Mouse (Mus musculus) liver, embryonic 14.5 days (tissue): ENCODE data around the gene Shc2. TPM values are rescaled to one million over a fixed set of nuclear protein-coding genes. Genes with fewer than 3 reads are reported as not detected.

ENCODE experiments used
- ATAC-seq: fragments of 200-750 bp; cut with Nextera tagmentation; 2 replicates; pipeline ENCODE4 v1.8.0; 2017; ENCODE audit warnings: moderate number of reproducible peaks, mild to moderate bottlenecking, moderate library complexity; ENCODE audit not compliant: insufficient read depth
- DNase-seq, 3 experiments: peaks; one replicate each; pipeline ENCODE4 v3.0.0-alpha.2; 2012 to 2013; ENCODE audit warnings: low read depth in 3 of 3, low spot score in 3 of 3
- H3K27ac ChIP-seq: fragments of 300-500 bp; sonication (generic); 2 replicates; pipeline ENCODE4 v1.5.1; 2014; ENCODE audit warnings: moderate library complexity, mild to moderate bottlenecking, control low read depth, inconsistent platforms
- H3K27me3 ChIP-seq: fragments of 300-500 bp; sonication (generic); 2 replicates; pipeline ENCODE4 v1.6.1; 2014; ENCODE audit warnings: mild to moderate bottlenecking, low read length, moderate library complexity; ENCODE audit not compliant: control insufficient read depth, insufficient read depth
- H3K36me3 ChIP-seq: fragments of 300-500 bp; sonication (generic); replicated peaks from 2 replicates; pipeline ENCODE4 v1.6.1; 2014; ENCODE audit warnings: low read depth; ENCODE audit not compliant: control insufficient read depth, insufficient read depth
- H3K4me1 ChIP-seq, 2 experiments: fragments of 200-500 bp in 1 of 2; fragments of 300-500 bp in 1 of 2; sonication (generic) in 1 of 2; replicated peaks; 2 replicates each; pipeline ENCODE4 v1.6.1; 2012 to 2014; ENCODE audit warnings: antibody characterized with exemption in 1 of 2, inconsistent platforms in 1 of 2, low read length in 1 of 2; ENCODE audit not compliant: control insufficient read depth in 2 of 2, insufficient read depth in 2 of 2
- H3K4me2 ChIP-seq: fragments of 300-500 bp; sonication (generic); 2 replicates; pipeline ENCODE4 v1.6.1; 2014; ENCODE audit warnings: low read depth, mild to moderate bottlenecking, control low read depth, moderate library complexity
- H3K4me3 ChIP-seq, 2 experiments: fragments of 200-500 bp in 1 of 2; fragments of 300-500 bp in 1 of 2; sonication (generic) in 1 of 2; 2 replicates each; pipeline ENCODE4 v1.5.1; 2012 to 2014; ENCODE audit warnings: low read depth in 2 of 2, low read length in 2 of 2, mild to moderate bottlenecking in 2 of 2, control low read depth in 1 of 2, inconsistent platforms in 1 of 2, moderate library complexity in 1 of 2; ENCODE audit not compliant: insufficient read depth in 1 of 2
- H3K9ac ChIP-seq: fragments of 300-500 bp; sonication (generic); replicated peaks from 2 replicates; pipeline ENCODE4 v1.6.1; 2014; ENCODE audit warnings: mild to moderate bottlenecking, control low read depth, moderate library complexity
- H3K9me3 ChIP-seq: fragments of 300-500 bp; sonication (generic); 2 replicates; pipeline ENCODE4 v1.6.1; 2016; ENCODE audit warnings: low read length, mixed read lengths; ENCODE audit not compliant: control insufficient read depth
- CTCF ChIP-seq: IDR thresholded peaks from 2 replicates; pipeline ENCODE4 v1.5.1; 2016; ENCODE audit warnings: antibody characterized with exemption, low read depth, control low read depth
- EP300 ChIP-seq: IDR thresholded peaks from 2 replicates; pipeline ENCODE4 v1.6.1; 2016; ENCODE audit warnings: antibody characterized with exemption, low read depth
- WGBS: fragments of 180-500 bp; shearing (Covaris S2); extraction: QIAGEN DNeasy Blood & Tissue Kit; methylation state at CpG from one replicate; pipeline ENCODE4 v1.1.7; 2014; ENCODE audit not compliant: insufficient replicate concordance; 5-methylcytosine and 5-hydroxymethylcytosine counted together
- polyA plus RNA-seq, 2 experiments: library from polyadenylated mRNA; depleted of rRNA in 1 of 2; stranded (reverse) in 1 of 2; unstranded in 1 of 2; fragments of >200 nt; fragmentation: Nextera tagmentation in 1 of 2; extraction: Ambion mirVana in 1 of 2; gene quantifications; 2 replicates each; pipeline versions ENCODE4 v1.2.1 to v1.2.3; 2012 to 2014

The Shc2 gene
- polyA plus RNA-seq, 2 experiments: 0.05 to 0.17 TPM

DNA sequence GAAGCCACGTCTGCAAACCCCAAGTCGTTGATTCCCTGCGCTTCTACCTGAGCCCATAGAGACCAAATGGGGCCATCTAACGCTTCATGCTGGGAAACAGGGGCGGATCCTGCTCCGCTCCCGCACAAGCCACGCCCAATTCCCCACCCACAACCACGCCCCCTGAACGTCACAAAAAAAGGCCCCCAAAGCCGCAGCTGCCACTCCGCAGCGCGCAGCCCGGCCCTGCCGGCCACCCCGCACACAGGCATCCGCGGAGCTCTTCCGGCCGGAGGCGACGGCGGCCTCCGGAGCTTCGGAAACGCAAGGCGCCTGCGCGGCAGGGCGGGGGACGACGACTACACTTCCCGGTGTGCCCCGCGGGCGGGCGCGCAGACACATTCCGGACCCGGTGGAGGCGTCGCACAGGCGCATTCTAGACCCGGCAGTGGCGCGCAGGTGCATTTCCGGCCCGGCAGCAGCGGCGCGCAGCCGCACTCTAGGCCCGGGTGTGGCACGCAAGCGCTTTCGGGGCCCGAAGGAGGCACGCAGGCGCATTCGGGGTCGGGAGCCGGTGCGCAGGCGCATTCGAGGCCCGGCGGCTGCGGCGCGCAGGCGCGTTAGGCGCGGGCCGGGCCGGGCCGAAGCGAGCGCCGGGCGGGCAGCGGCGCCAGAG is 44.0 kb upstream of the Shc2 start, which contains the start of gene Cdc34:
TSS of gene Cdc34 (plus strand) at position 605 of the 655 bp plus-strand sequence.
- peaks cover 22% of the 10 kb centered on the region for H3K36me3 ChIP-seq
- H3K4me2 ChIP-seq: peak within 1 kb of the TSS; percentile 91
- H3K27me3 ChIP-seq: no peaks in the 10 kb centered on the region
- peak within 1 kb of the TSS; percentile 89 for H3K9ac ChIP-seq
- H3K4me1 ChIP-seq: peaks cover 27 to 29% of the 10 kb centered on the region in 2 experiments
- H3K9me3 ChIP-seq: no peaks in the 10 kb centered on the region
- under 1% methylated on average over 78 of the region's 84 CpGs for WGBS
- TF ChIP-seq EP300: no peak
- TF ChIP-seq CTCF: peak; percentile 30; the same call in 1 of the 2 replicates
- peak within 1 kb of the TSS; percentile 87 for H3K27ac ChIP-seq
- peak within 1 kb of the TSS; percentile 75 to 100 for H3K4me3 ChIP-seq
- DNase-seq (peak; percentile 92 to 95 (median 94)), ATAC-seq (peak; percentile 91)

DNA sequence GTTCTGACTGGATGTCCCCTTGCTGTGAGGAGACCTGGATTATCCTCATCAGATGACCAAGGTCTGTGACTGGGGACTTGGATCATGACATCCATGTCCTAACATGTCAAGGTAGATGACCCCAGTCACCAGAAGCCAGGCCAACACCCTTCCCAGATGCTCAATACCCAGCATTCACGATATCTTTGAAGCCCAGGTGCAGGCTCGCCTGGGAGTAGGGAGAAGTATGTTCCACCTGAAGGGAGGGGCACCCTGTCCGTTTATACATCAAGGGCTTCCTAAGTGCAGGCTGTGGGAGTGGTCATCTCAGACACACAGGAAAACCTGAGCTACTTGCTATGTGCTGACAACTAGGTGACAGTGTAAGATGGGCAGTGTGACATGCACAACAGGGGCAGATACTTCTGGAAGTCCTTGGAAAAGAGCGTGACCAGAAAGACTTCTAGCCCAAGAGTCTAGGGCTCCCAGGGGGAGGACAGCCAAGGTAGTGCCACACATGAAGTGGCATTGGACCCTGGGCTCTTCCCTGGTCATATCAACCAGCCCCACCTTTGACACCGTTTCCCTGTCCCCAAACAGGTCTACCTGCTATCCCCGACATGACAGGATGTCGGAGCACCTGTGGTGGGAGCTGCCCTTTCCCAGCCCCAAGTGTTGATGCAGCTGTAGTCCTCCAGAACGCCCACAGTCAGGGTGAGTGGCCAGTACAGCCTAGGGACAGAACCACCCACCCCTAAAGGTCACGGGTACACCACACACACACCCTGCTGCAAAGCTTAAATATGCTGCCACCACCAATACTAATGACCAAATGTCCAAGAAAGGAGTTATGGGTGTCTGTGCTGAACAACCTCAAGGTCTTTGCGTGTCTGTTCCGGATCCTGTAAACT is 43.1 kb upstream of the Shc2 start:
- Histone ChIP-seq H3K9me3 (no peaks in the 10 kb centered on the region), H3K4me2 (peak overlapping the region; percentile 78), H3K27ac (peak overlapping the region; percentile 87), H3K27me3 (no peaks in the 10 kb centered on the region), H3K4me3 (peak overlapping the region; percentile 75), H3K36me3 (peaks cover 14% of the 10 kb centered on the region), H3K9ac (peak overlapping the region; percentile 36), H3K4me1 (peaks cover 27 to 29% of the 10 kb centered on the region in 2 experiments)
- TF ChIP-seq CTCF: no peak; the same call in 1 of the 2 replicates
- TF ChIP-seq EP300: no peak
- ATAC-seq (0 out of 2 replicates have a peak, but pooled peaks have one; percentile 3), DNase-seq (peak in 1 of 3 experiments; percentile 50)
- WGBS: 25% methylated on average over 11 of the region's 11 CpGs

DNA sequence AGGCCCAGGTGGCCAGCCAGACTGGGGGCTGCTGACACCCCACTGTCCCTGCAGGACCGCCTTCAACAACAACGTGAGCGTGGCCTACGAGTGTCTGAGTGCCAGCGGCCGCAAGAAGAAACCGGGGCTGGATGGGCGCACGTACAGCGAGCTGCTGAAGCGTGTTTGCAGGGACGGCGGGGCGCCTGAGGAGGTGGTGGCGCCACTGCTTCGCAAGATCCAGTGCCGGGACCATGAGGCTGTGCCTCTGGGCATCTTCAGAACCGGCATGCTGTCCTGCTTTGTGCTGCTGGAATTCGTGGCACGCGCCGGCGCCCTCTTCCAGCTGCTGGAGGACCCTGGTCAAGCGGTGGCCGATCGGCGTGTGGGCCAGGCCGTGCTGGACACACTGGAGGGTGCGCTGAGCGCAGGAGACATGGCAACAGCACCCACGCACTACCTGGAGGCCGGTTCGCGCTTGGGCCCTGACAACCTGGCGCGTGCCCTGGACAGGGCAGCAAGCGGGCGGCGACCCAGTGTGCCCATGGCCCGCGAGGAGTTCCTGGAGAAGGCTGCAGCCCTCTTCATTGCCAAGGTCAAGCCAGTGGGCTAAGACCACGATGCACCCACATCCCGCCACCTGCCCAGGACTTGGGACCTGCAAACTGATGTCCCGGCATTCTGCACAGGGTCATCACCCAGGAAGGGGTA is 37.8 kb upstream of the Shc2 start:
- DNase-seq (no peak), ATAC-seq (no peak)
- WGBS: 59% methylated on average over 44 of the region's 44 CpGs
- no peak overlapping the region for H3K27ac ChIP-seq
- peaks cover 4 to 5% of the 10 kb centered on the region in 2 experiments for H3K4me1 ChIP-seq
- no peaks in the 10 kb centered on the region for H3K27me3 ChIP-seq
- H3K9me3 ChIP-seq: no peaks in the 10 kb centered on the region
- H3K4me3 ChIP-seq: no peak overlapping the region
- TF ChIP-seq EP300 (no peak), CTCF (no peak)
- no peak overlapping the region for H3K4me2 ChIP-seq
- H3K9ac ChIP-seq: no peak overlapping the region
- no peaks in the 10 kb centered on the region for H3K36me3 ChIP-seq

DNA sequence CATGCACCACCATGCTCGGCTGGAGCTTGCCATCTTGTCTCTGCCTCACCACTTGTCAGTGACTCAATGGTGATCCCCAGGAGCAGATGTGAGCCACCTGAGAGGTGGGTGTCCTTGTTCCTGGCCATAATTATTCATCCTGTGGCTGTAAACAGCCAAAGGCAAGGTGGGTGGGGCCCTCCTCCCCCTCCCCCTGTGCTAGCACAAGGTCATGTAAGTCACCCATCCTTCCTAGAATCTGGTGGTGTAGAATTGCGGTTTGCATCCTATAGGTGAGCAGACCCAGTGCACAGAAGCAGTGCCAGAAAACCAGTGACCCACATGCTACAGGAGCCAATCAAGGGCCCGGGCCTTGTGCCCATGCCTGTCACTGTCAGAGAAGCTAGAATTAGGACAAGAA is 35.3 kb upstream of the Shc2 start:
- H3K36me3 ChIP-seq: no peaks in the 10 kb centered on the region
- no peak overlapping the region for H3K27ac ChIP-seq
- no peaks in the 10 kb centered on the region for H3K9me3 ChIP-seq
- H3K9ac ChIP-seq: no peak overlapping the region
- peaks cover 6 to 11% of the 10 kb centered on the region in 2 experiments for H3K4me1 ChIP-seq
- no peak overlapping the region for H3K4me3 ChIP-seq
- no peak for DNase-seq
- no peaks in the 10 kb centered on the region for H3K27me3 ChIP-seq
- WGBS: 68% methylated on average over 3 of the region's 3 CpGs
- H3K4me2 ChIP-seq: no peak overlapping the region
- no peak for ATAC-seq
- TF ChIP-seq CTCF (no peak), EP300 (0 out of 2 replicates have a peak, but pooled peaks have one; percentile 7)
